Mouse (Mus musculus): ENCODE data around the gene Lmo2. TPM values are rescaled to one million over a fixed set of nuclear protein-coding genes. Genes with fewer than 3 reads are reported as not detected.

Gene Lmo2
- total RNA-seq, 2 experiments from 2014 or later: 4.9 to 5.9 TPM

Other genes starting within 250 kb of the Lmo2 start
- gene Nat10, start 196.7 kb upstream of the Lmo2 start, total RNA-seq (2021): 10 to 100 TPM; 14.3 to 17.3 TPM
- gene Caprin1, start 160.3 kb upstream of the Lmo2 start, total RNA-seq (2021): 10 to 100 TPM; 92.9 to 94.5 TPM
- 10 to 100 TPM; 44.9 to 46.3 TPM for gene Fbxo3, start 69.7 kb downstream of the Lmo2 start, total RNA-seq (2021)
- gene 4931422A03Rik, start 70.4 kb downstream of the Lmo2 start, total RNA-seq (2021): not detected
- gene Gm10912, start 107.8 kb downstream of the Lmo2 start, total RNA-seq (2021): under 1 TPM; 0.14 to 0.24 TPM
- not detected for gene Gm10799, start 110.6 kb downstream of the Lmo2 start, total RNA-seq (2021)
- 1 to 10 TPM; 2.8 to 3.0 TPM for gene Cd59b, start 111.9 kb downstream of the Lmo2 start, total RNA-seq (2021)
- gene Cd59a, start 137.8 kb downstream of the Lmo2 start, total RNA-seq (2021): 10 to 100 TPM; 15.0 to 16.7 TPM
- gene A930018P22Rik, start 164.8 kb downstream of the Lmo2 start, total RNA-seq (2021): under 1 TPM; 0.48 to 0.66 TPM

All from gastrocnemius, adult 18-20 months (tissue).